Mouse (Mus musculus): ENCODE data around the gene Gm49661. TPM values are rescaled to one million over a fixed set of nuclear protein-coding genes. Genes with fewer than 3 reads are reported as not detected.
A peak's percentile ranks its signal among the peaks of the same experiment; 100 is the strongest.

Gm49661 gene
- polyA plus RNA-seq, 1 experiment, result not detected

DNA sequence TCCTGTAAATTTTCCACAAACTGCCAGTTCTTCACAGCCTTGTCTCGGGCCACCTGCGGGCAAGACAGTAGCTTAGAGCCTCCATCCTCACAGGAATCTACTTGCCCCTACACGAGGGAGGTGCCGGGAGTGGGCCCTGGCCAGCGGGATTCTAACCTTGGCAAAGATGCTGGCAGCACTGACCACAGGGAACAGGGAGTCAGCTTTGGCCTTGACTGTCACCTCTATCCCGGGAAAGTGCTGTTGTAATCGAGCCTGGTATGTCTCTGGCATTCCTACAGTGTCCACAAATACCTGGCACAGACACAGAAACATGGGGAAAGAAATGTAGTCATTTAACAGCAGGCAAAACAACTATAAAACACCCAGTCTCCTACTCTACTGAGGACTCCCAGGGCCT is 9.4 kb downstream of the Gm49661 start:
- Histone ChIP-seq H3K4me1 (replicated peaks; ENCODE audit: control insufficient read depth, insufficient read depth, low read length) (no peaks in the 10 kb centered on the region), H3K27me3 (ENCODE audit: control insufficient read depth, insufficient read depth, low read length) (no peaks in the 10 kb centered on the region), H3K36me3 (ENCODE audit: control insufficient read depth, insufficient read depth, low read length) (no peaks in the 10 kb centered on the region), H3K4me3 (ENCODE audit: control insufficient read depth, insufficient read depth, low read length) (no peak overlapping the region), H3K27ac (ENCODE audit: control insufficient read depth, insufficient read depth, low read length) (no peak overlapping the region)
- TF ChIP-seq POLR2A (IDR thresholded peaks at IDR 0.05; ENCODE audit: control insufficient read depth, extremely low read depth, insufficient read depth, low read length, poor library complexity) (no peak), CTCF (IDR thresholded peaks at IDR 0.05; ENCODE audit: borderline replicate concordance, control insufficient read depth, extremely low read depth, insufficient read depth, low read length, poor library complexity) (no peak)
- no peak for DNase-seq
- WGBS, result 95% methylated on average over 7 of the region's 7 CpGs

DNA sequence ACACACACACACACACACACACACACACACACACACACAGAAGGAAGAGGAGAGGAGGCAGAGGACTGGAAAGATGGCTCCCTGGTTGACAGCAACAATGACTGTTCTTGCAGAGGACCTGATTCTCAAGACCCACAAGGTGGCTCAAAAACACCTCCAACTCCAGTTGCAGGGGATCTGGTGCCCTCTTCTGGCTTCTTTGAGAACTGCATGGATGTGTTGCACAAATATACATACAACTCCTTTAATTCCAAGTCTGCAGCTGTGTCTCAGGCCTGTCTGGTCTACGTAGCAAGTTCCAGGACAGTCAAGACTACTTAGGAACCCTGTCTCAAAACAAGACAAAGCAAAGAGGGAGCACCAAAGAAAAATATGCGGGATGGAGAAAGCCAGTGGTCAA is 12.5 kb downstream of the Gm49661 start:
- H3K36me3 ChIP-seq (ENCODE audit: control insufficient read depth, insufficient read depth, low read length), result no peaks in the 10 kb centered on the region
- TF ChIP-seq CTCF (IDR thresholded peaks at IDR 0.05; ENCODE audit: borderline replicate concordance, control insufficient read depth, extremely low read depth, insufficient read depth, low read length, poor library complexity) (peak; percentile 26; the same call in 1 of the 2 replicates), POLR2A (IDR thresholded peaks at IDR 0.05; ENCODE audit: control insufficient read depth, extremely low read depth, insufficient read depth, low read length, poor library complexity) (no peak)
- DNase-seq, result peak; percentile 70
- no peak overlapping the region for H3K4me3 ChIP-seq (ENCODE audit: control insufficient read depth, insufficient read depth, low read length)
- no peak overlapping the region for H3K27ac ChIP-seq (ENCODE audit: control insufficient read depth, insufficient read depth, low read length)
- WGBS, result 62% methylated on average over 2 of the region's 2 CpGs
- H3K27me3 ChIP-seq (ENCODE audit: control insufficient read depth, insufficient read depth, low read length), result peaks cover 3% of the 10 kb centered on the region; the same call in 1 of the 2 replicates
- no peaks in the 10 kb centered on the region for H3K4me1 ChIP-seq (replicated peaks; ENCODE audit: control insufficient read depth, insufficient read depth, low read length)

DNA sequence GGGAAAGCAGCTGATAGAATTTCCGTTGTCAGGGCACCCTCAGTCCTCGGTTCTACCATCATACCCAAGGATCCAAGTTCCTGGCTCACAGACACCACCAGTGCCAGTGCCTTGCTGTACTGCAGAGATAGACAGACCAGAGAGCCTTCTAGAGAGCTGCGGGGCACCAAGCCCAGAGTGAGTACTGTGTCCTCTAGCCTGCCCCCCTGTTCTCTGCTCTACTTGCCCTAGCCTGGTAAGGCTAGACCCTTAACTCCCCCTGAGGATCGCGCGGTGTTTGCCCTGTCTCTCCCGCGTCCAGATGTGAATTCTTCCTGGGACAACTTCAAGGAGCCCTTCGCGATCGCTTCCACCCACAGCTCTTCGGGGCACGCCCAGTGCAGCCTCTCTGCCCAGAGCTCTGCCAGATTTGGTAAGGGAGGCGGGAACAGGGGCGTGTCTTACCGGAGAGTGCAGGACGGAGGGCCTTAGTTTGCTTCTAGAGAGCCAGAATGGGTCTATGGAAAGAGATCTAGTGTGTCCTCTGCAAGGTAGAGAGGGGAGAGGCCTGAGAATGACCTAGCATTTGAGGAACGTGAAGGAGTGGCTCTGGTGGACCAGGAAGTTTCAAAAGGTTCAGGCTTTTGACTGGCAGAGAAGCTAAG is 16.5 kb downstream of the Gm49661 start:
- H3K4me3 ChIP-seq (ENCODE audit: control insufficient read depth, insufficient read depth, low read length), result no peak overlapping the region
- H3K36me3 ChIP-seq (ENCODE audit: control insufficient read depth, insufficient read depth, low read length), result no peaks in the 10 kb centered on the region
- no peaks in the 10 kb centered on the region for H3K4me1 ChIP-seq (replicated peaks; ENCODE audit: control insufficient read depth, insufficient read depth, low read length)
- H3K27me3 ChIP-seq (ENCODE audit: control insufficient read depth, insufficient read depth, low read length), result peaks cover 3% of the 10 kb centered on the region; the same call in 1 of the 2 replicates
- WGBS, result 8% methylated on average over 18 of the region's 18 CpGs
- H3K27ac ChIP-seq (ENCODE audit: control insufficient read depth, insufficient read depth, low read length), result no peak overlapping the region
- DNase-seq, result no peak
- TF ChIP-seq CTCF (IDR thresholded peaks at IDR 0.05; ENCODE audit: borderline replicate concordance, control insufficient read depth, extremely low read depth, insufficient read depth, low read length, poor library complexity) (no peak), POLR2A (IDR thresholded peaks at IDR 0.05; ENCODE audit: control insufficient read depth, extremely low read depth, insufficient read depth, low read length, poor library complexity) (no peak)

DNA sequence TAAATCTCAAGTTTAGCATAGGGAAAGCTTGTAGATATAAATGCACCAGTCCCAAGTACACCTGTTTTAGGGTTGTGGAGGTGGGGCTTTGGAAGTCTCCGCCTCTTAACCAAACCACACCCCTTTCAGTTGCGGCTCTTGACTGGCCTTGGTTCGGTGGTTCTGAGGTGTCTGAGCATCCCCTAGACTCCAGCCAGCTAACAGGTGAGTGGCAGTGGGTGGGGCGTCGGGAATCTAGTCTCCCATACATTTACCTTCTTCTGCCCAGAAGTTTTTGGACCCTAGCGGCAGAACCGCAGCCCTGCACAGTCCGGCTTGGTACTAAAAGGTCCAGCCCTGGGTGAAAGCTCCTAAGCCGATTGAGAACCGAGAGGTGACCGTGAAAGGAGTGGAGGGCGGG is 19.5 kb downstream of the Gm49661 start:
- no peak overlapping the region for H3K4me3 ChIP-seq (ENCODE audit: control insufficient read depth, insufficient read depth, low read length)
- WGBS, result 32% methylated on average over 12 of the region's 12 CpGs
- TF ChIP-seq POLR2A (IDR thresholded peaks at IDR 0.05; ENCODE audit: control insufficient read depth, extremely low read depth, insufficient read depth, low read length, poor library complexity) (no peak), CTCF (IDR thresholded peaks at IDR 0.05; ENCODE audit: borderline replicate concordance, control insufficient read depth, extremely low read depth, insufficient read depth, low read length, poor library complexity) (no peak)
- no peak for DNase-seq
- peaks cover 4% of the 10 kb centered on the region for H3K4me1 ChIP-seq (replicated peaks; ENCODE audit: control insufficient read depth, insufficient read depth, low read length)
- H3K27me3 ChIP-seq (ENCODE audit: control insufficient read depth, insufficient read depth, low read length), result peaks cover 26% of the 10 kb centered on the region
- H3K27ac ChIP-seq (ENCODE audit: control insufficient read depth, insufficient read depth, low read length), result no peak overlapping the region
- H3K36me3 ChIP-seq (ENCODE audit: control insufficient read depth, insufficient read depth, low read length), result no peaks in the 10 kb centered on the region

DNA sequence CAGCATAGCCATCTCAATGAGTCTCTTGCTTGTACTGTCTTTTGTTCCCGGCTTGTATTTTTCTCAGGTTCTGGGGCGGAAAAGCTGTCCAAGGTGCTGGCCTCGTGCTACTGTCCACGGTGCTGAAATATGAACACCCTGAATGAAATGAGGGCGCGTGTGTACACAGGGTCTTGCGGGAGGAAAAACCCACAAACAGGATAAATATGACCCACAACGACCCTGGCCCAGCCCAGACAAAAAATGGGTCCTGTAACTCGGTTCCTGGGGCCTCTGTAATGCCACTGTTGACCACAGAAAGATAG is 22.0 kb downstream of the Gm49661 start:
- WGBS, result 9% methylated on average over 9 of the region's 9 CpGs
- TF ChIP-seq POLR2A (IDR thresholded peaks at IDR 0.05; ENCODE audit: control insufficient read depth, extremely low read depth, insufficient read depth, low read length, poor library complexity), result no peak
- no peak for TF ChIP-seq CTCF (IDR thresholded peaks at IDR 0.05; ENCODE audit: borderline replicate concordance, control insufficient read depth, extremely low read depth, insufficient read depth, low read length, poor library complexity)
- no peak overlapping the region for H3K4me3 ChIP-seq (ENCODE audit: control insufficient read depth, insufficient read depth, low read length)
- H3K27me3 ChIP-seq (ENCODE audit: control insufficient read depth, insufficient read depth, low read length), result peaks cover 33% of the 10 kb centered on the region
- no peak overlapping the region for H3K27ac ChIP-seq (ENCODE audit: control insufficient read depth, insufficient read depth, low read length)
- no peaks in the 10 kb centered on the region for H3K36me3 ChIP-seq (ENCODE audit: control insufficient read depth, insufficient read depth, low read length)
- H3K4me1 ChIP-seq (replicated peaks; ENCODE audit: control insufficient read depth, insufficient read depth, low read length), result peaks cover 7% of the 10 kb centered on the region
- DNase-seq, result no peak

DNA sequence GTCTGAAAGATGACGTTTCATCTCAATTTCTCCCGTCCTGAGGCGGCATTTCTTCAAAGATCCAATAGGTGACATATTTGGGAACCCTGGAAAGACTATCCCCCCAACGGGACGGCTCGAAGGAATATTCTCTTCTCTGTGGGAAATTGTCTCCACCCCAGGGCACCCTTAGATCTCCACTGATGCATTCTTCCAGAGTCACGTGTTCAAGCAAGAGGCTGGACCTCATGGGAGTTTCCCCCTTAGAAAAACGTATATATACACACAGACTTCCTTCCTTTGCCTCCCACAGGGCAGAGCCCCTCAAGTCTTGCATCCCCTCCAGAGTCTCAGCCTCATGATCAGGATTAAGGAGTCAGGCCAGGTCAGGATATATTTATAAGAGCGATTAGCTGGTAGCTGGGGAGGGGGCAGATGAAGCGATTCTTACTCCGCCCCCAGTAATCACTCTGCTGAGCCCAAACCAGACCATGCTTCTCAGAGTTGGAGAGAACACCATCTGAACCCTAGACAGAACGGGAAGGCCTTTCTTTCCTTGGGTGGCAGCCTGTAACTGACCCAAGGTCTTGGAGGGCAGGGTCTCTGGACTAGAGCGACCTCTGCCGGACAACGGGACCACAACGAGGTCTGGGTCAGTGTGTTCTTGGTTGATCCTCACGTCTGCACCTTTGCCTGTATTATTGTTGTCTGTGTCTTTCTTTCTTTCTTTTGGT is 22.5 kb downstream of the Gm49661 start, which contains the start of gene Rtbdn:
Gene Rtbdn (plus strand): TSS at position 464 of the 713 bp plus-strand sequence.
- no peak for DNase-seq
- TF ChIP-seq CTCF (IDR thresholded peaks at IDR 0.05; ENCODE audit: borderline replicate concordance, control insufficient read depth, extremely low read depth, insufficient read depth, low read length, poor library complexity), result no peak
- no peak for TF ChIP-seq POLR2A (IDR thresholded peaks at IDR 0.05; ENCODE audit: control insufficient read depth, extremely low read depth, insufficient read depth, low read length, poor library complexity)
- Histone ChIP-seq H3K4me3 (ENCODE audit: control insufficient read depth, insufficient read depth, low read length) (no peak within 1 kb of the TSS; the same call in 1 of the 2 replicates), H3K36me3 (ENCODE audit: control insufficient read depth, insufficient read depth, low read length) (no peaks in the 10 kb centered on the region), H3K27ac (ENCODE audit: control insufficient read depth, insufficient read depth, low read length) (no peak within 1 kb of the TSS), H3K27me3 (ENCODE audit: control insufficient read depth, insufficient read depth, low read length) (peaks cover 30% of the 10 kb centered on the region), H3K4me1 (replicated peaks; ENCODE audit: control insufficient read depth, insufficient read depth, low read length) (peaks cover 7% of the 10 kb centered on the region)
- whole genome bisulfite sequencing, result 15% methylated on average over 17 of the region's 17 CpGs

Measured in thymus, adult 2 months (tissue).